Mouse (Mus musculus) CH12.LX (cell line): Measurements from ENCODE around the gene Rptor.

Experiments used
- CTCF ChIP-seq, 2 experiments: IDR thresholded peaks in 1 of 2; conservative IDR thresholded peaks in 1 of 2; 2 replicates each; pipeline ENCODE4 v1.5.1; 2011 to 2012; ENCODE audit warnings: low read depth in 2 of 2, low read length in 2 of 2, improper control_type of control experiment in 1 of 2, inconsistent platforms in 1 of 2, mild to moderate bottlenecking in 1 of 2, moderate library complexity in 1 of 2
- HCFC1 ChIP-seq: IDR thresholded peaks from 2 replicates; pipeline ENCODE4 v1.6.1; 2012; ENCODE audit warnings: low read depth, mild to moderate bottlenecking, inconsistent platforms, low read length, improper control_type of control experiment
- MAFK ChIP-seq: IDR thresholded peaks from 2 replicates; pipeline ENCODE4 v1.6.1; 2011; ENCODE audit warnings: low read length, improper control_type of control experiment; ENCODE audit not compliant: insufficient replicate concordance
- MAZ ChIP-seq: IDR thresholded peaks from 2 replicates; pipeline ENCODE4 v1.6.1; 2012; ENCODE audit warnings: low read depth, mild to moderate bottlenecking, inconsistent platforms, low read length, improper control_type of control experiment, moderate library complexity
- POLR2A ChIP-seq: IDR thresholded peaks from 2 replicates; pipeline ENCODE4 v1.6.1; 2011; ENCODE audit warnings: low read depth, mild to moderate bottlenecking, improper control_type of control experiment, low read length
- POLR2AphosphoS2 ChIP-seq: IDR thresholded peaks from 2 replicates; pipeline ENCODE4 v1.6.1; 2011; ENCODE audit warnings: low read depth, low read length, improper control_type of control experiment
- ZNF384 ChIP-seq: IDR thresholded peaks from 2 replicates; pipeline ENCODE4 v1.6.1; 2012; ENCODE audit warnings: low read depth, low read length, improper control_type of control experiment, inconsistent platforms

GRCm38 (mm10) chr11:119731382-119731781 lies 128.7 kb downstream of the Rptor start:
- TF ChIP-seq CTCF (conservative IDR thresholded peaks at IDR 0.05 in 1 of 2, IDR thresholded peaks at IDR 0.05 in 1 of 2; ENCODE audit: low read depth in 2 of 2, low read length in 2 of 2) (no peak), HCFC1 (no peak), POLR2A (no peak), POLR2AphosphoS2 (no peak), MAZ (no peak), MAFK (no peak), ZNF384 (no peak)
